Mouse (Mus musculus) MEL (cell line): Measurements from ENCODE around the gene Lrtm2.

ENCODE experiments used
- MAFK ChIP-seq: IDR thresholded peaks from 2 replicates; pipeline ENCODE4 v1.6.1; 2011; ENCODE audit warnings: low read depth, mild to moderate bottlenecking, low read length, improper control_type of control experiment, borderline replicate concordance
- MYC ChIP-seq: IDR thresholded peaks from 2 replicates; pipeline ENCODE4 v1.6.1; 2011; ENCODE audit warnings: low read depth, mild to moderate bottlenecking, low read length, improper control_type of control experiment, moderate library complexity
- POLR2A ChIP-seq, 2 experiments: IDR thresholded peaks; 2 replicates each; pipeline ENCODE4 v1.6.1; 2011 to 2012; ENCODE audit warnings: low read length in 2 of 2, mild to moderate bottlenecking in 2 of 2, control low read depth in 1 of 2, improper control_type of control experiment in 1 of 2, low read depth in 1 of 2, moderate library complexity in 1 of 2; ENCODE audit not compliant: control insufficient read depth in 1 of 2, insufficient read depth in 1 of 2, poor library complexity in 1 of 2
- POLR2AphosphoS5 ChIP-seq: IDR thresholded peaks from 2 replicates; pipeline ENCODE4 v1.6.1; 2012; ENCODE audit warnings: low read depth, borderline replicate concordance, mild to moderate bottlenecking, inconsistent platforms, low read length, moderate library complexity, mixed read lengths
- ZNF384 ChIP-seq: IDR thresholded peaks from 2 replicates; pipeline ENCODE4 v1.6.1; 2012; ENCODE audit warnings: low read depth, mild to moderate bottlenecking, inconsistent platforms, low read length, improper control_type of control experiment

DNA sequence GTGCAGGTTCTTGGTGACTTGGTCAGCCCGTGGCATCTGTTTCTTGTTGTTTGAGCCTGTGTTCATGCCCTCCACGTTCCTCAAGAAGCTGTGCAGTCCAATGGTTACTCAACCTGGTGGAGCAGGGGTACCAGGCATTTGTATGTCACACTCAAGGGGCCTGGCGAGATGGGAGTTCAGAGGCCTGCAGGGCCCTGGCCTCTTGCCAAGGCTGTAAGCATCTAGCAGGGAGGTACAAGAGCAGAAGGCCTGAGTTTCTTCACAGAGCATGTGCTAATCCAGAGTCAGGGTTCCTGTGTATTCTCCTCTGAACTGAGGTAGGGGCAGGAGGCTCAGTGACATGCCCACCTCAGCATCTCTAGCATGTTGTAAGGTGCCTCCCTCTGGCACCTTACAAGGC lies 17.5 kb downstream of the Lrtm2 start:
- TF ChIP-seq POLR2AphosphoS5: no peak
- TF ChIP-seq POLR2A (IDR thresholded peaks at IDR 0.05; ENCODE audit: control insufficient read depth in 1 of 2, insufficient read depth in 1 of 2, low read depth in 1 of 2, low read length in 2 of 2, poor library complexity in 1 of 2): no peak
- no peak for TF ChIP-seq MAFK
- TF ChIP-seq ZNF384: no peak
- no peak for TF ChIP-seq MYC
